Mouse (Mus musculus) frontal cortex, adult 2 months (tissue): ENCODE measurements at regions not wholly inside any gene's neighbourhood (a gene's known extent, or its start where the extent isn't known, plus 50 kb on each side); places are given as distances from the start of the nearest gene placed in this dataset.
"Not testable (repeated sequence)": the region's sequence is repeated elsewhere in the genome, so short reads cannot be mapped to it uniquely, and the experiment has no call there.

Experiments used
- DNase-seq, 2 experiments: peaks; one replicate each; pipeline ENCODE4 v3.0.0; 2022; ENCODE audit warnings: low spot score in 1 of 2; ENCODE audit errors: extremely low spot score in 1 of 2

- DNase-seq = peak in 1 of 2 experiments; percentile 35
Measured at GRCm38 (mm10) chr1:18058211-18058971, 87.3 kb downstream of the Crisp4 start.

- DNase-seq = no peak
Measured at GRCm38 (mm10) chr1:18057646-18058210, 88.0 kb downstream of the Crisp4 start.

- not testable (repeated sequence) for DNase-seq
Measured at GRCm38 (mm10) chr1:18057003-18057402, 88.7 kb downstream of the Crisp4 start.

GRCm38 (mm10) chr1:18030226-18030625 lies 115.5 kb downstream of the Crisp4 start:
- DNase-seq = no peak

GRCm38 (mm10) chr1:18012941-18013340 lies 132.8 kb downstream of the Crisp4 start:
- peak in 1 of 2 experiments; percentile 42 for DNase-seq

- peak in 1 of 2 experiments; percentile 81 for DNase-seq
Measured at GRCm38 (mm10) chr1:17980604-17981003, 165.1 kb downstream of the Crisp4 start.

GRCm38 (mm10) chr1:17978086-17978485 lies 167.6 kb downstream of the Crisp4 start:
- no peak for DNase-seq

- not testable (repeated sequence) for DNase-seq
Measured at GRCm38 (mm10) chr1:17956881-17957280, 188.8 kb downstream of the Crisp4 start.

GRCm38 (mm10) chr1:17932108-17932810 lies 213.4 kb downstream of the Crisp4 start:
- not testable (repeated sequence) for DNase-seq
